Mouse (Mus musculus) heart, postnatal 0 days (tissue): ENCODE results near the gene Dlgap4.

Experiments
- CTCF ChIP-seq: IDR thresholded peaks from 2 replicates; pipeline ENCODE4 v1.5.1; 2016; ENCODE audit warnings: antibody characterized with exemption, control low read depth, low read depth
- EP300 ChIP-seq: IDR thresholded peaks from 2 replicates; pipeline ENCODE4 v1.6.1; 2016; ENCODE audit warnings: antibody characterized with exemption, low read depth

DNA sequence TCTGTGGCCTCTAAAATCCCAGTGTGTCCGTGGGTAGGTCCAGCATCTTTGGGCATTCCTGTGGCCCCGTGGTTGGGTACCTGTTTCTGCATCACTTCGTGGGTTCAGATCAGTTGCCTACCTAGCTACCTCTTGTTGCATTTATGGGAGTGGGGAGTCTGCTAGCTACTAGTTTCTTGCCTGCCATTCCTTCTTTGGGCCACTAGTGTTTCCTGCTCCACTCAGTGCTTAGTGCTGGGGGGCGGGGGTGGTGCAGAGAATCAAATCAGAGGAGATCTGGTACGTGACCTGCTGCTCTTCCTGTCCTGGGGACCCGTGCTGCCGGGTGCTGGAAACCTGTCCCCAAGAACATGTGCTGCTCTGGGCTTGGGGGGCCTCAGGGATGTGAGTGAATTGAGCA lies 3.0 kb downstream of the Dlgap4 start:
- no peak for TF ChIP-seq CTCF
- no peak for TF ChIP-seq EP300
